Mouse (Mus musculus) adipocyte (in vitro differentiated cells): ENCODE data around the gene Dohh.

Experiments used
- DNase-seq: peaks from one replicate; pipeline ENCODE4 v3.0.0-alpha.2; 2016; ENCODE audit warnings: low spot score

Gene Dohh

DNA sequence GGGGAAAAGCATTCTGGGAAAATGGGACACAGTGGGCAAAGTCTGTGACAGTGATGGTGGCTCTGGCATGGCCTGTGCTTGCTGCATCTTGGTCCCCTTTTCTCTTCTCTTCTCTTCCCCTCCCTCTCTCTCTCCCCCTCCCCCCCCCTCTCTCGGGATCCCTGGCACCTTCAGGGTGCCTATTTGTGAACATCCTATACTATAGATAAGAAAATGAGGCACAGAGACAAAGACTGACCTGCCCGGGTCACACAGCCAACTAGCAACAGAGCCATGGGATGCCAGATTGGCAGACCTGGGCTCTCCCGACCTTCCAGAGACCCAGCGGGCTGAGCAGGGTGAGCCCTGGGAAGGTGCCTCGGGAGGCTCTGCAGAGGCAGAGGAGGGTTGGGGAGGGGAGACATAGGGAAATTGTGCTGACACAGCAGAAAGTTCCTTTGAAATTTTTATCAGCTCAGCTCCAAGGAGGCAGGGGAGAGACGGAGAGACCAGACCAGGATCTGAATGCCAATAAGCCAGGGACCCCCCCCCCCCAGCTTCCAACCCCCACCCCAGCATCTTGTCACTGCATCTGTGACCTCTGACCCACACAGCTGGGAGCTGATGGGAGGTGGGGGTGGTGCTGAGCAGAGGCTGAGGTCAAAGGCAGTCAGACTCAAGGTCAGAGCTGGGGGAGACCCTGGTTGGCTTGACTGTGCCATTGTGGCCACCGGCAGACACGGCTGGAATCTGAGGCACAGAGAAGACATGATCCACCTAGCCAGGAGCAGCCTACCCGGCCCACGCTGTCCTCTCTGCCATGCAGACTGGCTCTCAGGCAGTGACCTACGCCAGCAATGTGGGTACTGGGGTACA, 34.2 kb downstream of the Dohh start:
- DNase-seq: no peak

DNA sequence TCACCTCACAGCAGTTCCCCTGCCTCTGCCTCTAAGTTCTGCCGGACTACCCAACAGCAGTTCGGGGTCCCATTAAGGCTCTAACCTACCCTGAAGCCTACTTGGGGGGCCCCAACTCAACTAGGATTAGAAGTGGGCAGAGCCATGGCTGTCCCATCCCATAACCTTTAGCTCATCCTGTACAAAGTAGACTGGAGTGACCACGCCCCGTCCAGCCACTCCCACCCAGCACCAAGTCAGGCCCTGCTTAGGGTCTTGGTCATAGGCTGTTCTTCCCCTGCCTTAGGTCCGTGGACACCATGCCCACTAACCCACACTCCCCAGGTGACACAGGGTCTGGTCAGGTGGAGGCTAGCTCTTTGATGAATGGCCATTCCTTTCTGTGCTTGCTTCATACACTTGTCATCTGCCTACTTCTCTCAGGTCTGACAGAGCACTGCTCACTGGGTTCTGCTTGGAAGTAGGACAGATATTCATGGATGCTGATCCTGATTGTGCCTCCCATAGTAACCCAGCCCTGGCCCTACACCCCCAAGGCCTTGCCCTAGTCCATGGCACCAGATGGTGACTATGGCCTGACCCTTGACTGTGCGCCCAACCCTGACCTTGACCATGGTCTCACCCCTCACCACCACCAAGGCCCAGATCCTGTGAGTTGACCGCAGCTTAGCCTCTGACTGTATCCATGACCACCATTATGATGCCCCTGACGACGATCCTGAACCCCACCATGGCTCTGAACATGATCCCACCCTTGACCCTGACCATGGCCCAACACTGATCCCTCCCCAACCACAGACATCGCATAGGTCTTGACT, 35.1 kb downstream of the Dohh start:
- DNase-seq: no peak

DNA sequence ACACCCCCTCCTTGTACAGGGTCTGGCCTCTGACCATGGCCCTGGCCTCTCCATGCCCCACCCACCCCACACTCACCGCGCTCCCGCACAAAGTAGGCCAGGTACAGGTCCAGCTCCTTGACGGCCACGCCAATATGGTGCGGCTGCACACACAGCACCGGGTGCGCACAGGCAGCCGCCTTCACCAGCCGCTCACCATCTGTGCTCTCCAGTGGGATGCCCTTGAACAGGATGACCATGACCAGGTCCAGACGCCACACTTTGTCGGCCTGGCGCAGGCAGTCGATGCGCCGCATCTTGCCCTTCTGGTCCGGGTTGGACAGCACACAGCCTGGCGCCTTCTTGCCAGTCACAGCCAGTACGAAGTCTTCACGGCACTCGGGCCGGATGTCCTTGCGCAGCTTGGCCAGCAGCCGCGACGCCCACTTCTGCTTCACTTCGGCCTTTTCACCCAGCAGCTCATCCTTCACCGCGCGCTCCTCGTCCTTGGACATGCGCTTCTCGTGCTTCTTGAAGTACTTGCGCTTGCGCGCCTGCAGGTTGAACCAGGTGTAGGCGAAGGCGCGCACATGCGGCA, 36.1 kb downstream of the Dohh start:
- DNase-seq: no peak

DNA sequence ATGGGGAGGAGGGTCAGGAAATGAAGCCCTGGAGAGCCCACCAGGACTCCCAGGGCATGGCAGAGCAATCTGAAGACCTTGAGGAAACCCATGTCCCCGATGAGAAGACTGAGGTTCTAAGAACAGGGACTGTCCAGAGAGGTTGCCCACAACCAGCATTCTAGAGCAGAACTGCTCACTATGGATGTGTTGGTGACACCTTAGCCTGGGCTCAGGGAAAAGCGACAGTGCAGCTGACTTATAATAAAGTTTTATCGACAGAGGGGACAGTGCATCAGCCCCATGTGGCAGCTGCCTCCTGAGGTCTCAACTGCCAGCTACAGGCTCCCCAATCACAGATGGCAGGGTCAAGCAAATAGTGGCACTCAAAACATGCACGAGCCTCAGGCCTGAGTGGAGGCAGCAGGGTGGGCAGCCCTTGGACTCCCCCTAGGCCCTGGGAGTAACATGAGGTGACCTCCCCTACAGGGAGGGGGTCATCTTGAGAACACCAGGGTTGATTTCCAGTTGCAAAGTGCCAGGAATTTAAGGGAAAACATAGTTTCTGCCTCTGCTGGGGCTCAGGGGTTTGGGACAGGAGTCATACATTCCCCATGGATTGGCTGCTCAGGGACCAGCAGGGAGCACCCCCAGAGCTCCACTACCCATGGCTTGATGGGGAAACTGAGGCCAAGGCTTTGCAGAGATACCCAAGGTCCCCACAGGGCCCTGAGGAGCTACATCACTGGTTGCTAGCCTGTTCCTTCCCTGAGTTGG, 37.0 kb downstream of the Dohh start:
- DNase-seq: no peak

DNA sequence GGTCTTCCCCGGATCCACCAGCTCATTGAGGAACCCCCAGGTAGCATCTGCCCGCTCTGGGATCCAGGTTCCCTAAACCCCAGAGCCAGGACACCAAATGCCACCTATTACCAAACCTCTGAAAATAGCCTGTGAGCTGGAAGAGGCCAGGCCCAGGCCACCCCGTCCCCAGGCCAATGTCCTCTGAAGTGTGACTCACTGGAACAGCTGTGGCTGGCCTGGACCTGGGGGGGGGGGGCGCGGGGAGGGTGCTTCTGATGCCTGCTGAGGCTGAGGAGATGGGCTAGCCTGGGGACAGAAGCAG, 37.5 kb downstream of the Dohh start:
- DNase-seq: no peak

DNA sequence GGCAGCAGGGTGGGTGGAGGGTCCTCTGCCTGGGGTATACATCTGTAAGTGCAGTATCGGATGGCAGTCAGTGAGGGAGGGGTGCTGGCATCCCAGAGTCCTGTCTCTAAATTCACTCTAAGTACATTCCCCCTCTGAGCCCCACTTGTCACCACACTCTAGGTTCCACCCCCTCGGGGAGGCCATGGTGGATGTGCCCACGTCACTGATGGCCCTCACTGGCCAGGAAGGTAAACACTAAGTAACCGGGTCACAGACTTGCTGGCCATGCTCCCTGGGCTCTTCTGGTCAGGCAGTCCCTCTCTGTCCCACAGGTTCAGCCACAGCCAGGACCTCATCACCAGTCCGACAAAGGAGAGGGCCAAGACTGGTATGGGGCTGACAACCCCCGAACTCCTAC, 38.0 kb downstream of the Dohh start:
- DNase-seq: no peak

DNA sequence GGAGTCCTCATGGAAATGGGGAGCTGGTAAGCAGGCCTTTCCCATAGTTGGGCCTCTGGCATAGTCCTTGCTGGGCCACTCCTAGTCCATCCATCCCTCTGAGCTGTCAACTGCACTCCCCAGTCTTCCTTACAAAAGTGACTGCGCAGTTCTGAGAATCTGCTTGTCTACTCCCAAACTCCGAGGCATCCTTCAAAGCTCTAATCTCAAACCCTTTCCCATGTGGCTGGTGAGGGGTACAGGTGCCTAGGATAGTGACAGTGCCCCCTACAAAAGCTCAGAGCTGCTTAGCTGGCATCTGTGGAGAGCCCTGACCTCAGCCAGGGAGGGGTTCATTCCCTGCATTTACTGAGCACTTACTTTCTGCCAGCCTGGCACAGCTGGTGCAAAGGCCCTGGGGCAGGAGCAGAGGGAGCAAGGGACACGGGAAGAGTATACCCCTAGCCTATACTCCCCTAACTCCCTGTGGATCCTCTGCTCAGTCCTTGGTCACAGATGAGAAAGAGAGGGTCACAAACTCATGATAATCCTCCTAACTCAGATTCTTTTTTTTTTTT, 38.5 kb downstream of the Dohh start:
- no peak for DNase-seq

DNA sequence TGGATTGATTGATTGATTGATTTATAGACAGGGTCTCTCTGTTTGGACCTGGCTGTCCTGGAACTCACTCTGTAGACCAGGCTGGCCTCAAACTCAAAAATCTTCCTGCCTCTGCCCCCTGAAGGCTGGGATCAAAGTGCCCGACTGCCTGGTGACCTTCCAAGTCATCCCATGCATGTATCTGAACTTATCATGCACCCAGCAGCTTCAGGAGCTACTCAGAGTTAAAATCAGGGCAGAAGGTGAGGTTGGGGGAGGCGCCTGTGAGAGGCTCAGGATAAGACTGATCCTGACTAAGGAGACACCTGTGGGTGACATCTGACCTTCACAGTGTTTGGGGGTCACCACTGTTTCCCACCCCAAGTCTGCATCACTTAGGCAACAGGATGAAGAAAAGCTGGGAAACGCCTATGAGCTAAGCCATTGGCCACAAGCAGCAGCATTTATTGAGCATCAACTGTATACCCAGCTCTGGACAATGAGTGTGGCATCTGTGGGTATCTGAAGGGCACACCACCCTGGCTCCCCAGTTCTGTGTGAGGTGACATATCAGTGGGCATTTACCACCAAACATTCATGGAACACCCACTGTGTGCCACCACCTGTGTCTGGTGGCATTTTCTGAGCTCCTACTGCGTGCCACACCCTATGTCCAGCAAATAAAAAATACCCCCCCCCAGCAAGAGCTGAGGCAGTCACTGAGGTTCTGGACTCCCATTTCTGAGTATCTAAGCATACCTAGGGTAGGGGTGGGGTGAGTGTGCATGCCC, 39.4 kb downstream of the Dohh start:
- DNase-seq: no peak

DNA sequence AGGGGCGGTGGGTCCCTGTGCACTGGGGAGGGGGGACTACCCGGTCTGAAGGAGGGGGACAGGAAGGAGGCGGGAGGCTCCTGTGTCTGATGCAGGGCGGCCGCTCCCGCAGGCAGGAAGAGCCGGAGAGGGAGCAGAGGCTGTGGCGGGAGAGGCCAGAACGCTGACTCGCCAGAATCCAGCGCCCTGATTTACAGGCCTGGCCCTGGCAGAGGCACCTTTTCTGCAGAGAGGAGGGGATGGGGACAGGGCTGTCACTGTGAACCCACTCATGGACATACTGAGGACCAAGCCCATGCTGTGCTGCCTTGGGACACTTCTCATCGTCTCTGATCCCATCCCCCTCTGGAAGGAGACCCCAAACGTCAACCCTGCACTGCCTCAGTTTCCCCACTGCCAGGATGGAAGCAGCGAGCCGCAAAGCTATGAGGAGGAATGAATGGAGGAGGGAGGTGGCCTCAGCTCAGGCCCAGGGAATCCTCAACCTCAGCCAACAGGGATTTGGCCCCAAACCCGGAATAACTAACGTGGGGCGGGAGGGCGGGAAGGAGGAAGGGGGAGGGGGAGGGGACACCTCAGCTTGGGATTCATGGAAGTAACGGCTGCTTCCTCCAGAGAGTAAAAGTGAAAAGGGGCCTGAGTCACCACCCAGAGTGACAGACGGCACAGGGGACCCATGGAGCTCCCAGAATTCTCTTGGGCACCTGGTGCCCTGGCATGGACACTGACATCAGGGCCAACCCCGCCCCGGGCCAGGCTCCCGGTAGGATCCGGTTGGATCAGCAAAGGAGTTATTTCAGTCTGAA, 40.2 kb downstream of the Dohh start:
- DNase-seq: peak; percentile 81

DNA sequence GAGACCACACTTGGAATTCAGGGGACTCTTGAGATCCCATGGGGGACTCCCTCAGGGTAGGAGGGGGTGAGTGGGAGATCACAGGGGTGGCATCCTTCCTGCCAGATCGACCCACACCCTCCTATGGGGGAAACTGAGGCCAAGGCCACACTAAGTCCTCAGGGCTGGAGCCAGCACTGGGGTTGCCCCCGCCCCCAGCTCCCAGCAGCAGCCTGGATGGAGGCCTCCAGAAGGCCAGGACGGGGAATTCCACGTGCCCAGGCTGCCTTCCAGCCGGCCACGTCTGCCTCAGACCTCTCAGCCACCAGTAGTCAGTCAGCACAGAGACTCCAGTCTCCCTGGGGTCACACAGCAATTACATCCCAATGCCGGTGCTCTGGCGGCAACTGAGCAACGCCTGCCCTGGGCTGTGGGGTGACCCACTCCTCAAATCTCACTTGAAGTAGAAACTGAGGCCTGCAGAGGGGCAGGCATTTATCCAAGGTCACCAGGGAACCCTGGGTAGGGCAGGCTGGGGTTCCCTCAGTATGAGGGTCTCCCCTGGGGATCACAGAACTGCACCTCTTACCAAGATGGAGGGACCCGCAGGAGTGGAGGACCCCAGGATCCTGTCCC, 41.1 kb downstream of the Dohh start:
- peak; percentile 80 for DNase-seq

DNA sequence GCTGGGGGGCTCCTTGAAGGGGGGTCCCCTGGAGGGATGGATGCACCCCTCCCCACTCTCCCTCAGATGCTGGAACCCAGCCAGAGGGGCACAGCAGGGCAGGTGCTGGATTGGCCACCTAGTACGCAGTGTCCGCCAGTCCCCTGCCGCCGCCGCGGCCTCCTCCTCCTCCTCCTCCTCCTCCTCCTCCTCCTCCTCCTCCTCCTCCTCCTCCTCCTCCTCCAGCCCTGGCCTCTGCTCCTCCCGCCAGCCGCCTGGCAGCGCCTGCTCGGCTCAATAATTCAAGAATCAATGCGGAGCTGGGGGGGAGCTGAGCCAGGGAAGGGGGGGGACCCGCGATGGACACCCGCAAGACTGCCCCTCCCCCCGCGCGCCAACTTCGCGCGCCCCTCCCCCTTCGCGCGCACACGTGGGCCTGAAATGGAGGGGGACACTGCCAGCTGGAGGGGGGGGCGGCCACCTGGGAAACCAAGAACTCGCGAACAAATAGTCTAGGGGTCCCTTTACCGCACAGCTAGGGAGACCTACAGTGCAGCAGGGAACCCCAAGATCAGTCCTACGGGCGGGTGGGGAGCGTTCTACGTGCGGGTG, 41.9 kb downstream of the Dohh start:
- DNase-seq: no peak

DNA sequence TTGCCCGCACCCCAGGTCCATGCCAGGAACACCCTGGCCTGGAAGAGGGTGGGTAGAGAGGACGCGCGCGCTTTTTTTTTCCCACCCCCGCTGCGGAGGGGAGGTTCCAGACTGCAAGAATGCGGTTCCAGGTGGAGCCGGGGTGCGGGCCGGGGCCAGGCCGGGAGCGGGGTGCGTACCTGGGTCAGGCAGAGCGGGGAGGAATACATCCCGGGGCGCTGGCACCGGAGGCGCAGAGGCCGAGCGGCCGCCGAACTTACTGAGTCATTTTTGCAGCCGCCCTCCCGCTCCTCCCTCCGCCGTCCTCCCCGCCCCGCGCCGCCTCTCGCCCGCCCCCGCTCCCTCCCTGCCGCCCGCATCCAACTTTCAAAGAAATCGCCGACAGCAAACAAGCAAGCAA, 42.7 kb downstream of the Dohh start:
- peak; percentile 39 for DNase-seq

DNA sequence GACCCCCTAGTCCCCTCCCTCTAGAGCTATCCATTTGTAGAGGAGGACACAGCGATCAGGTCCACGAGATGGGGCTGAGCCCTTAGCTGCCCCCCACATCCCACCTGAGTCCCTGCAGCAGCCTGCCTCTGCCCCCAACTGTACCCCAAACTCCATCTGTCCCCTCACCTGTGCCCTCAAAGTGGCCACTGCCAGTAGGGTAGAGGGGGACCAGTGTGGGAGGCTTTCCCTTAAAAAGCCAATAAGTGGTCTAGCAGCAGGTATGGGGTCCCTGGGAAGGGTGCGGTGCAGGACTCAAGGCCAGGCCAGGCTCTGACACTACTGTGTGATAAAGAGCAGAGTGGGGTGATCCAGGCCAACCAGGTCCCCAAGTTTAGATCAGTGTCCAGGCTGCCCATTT, 43.1 kb downstream of the Dohh start:
- DNase-seq: no peak

DNA sequence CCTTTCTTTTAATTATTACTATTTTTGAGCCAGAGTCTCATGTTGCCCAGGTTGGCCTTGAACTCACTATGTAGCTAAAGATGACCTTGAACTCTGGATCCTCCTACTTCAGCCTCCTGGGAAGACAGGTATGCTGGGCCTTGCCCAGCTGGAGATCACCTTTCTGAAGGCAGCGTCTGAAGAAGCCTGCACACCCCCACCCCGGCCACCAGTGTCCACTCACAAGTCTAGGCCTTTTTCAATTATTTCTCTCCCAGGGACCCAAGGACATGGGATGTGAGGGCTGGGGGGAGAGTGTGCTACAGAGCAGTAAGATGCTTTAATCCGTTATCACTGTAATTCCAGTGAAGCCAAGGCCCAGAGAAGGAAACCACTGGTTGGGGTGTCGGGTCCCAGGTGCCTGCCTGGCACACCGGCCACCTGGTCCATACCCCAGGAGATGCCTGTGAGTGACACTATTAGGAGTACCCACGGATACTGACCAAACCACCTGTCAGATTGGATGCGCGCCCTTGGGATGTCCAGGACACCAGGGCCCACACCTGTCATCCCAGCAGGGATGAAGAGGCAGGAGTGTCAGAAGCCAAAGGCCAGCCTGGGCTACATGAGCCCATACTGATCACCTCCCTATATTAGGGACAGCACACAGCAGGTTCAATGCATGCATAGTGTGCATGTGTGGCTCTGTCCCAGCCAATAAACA, 43.7 kb downstream of the Dohh start:
- DNase-seq: no peak

DNA sequence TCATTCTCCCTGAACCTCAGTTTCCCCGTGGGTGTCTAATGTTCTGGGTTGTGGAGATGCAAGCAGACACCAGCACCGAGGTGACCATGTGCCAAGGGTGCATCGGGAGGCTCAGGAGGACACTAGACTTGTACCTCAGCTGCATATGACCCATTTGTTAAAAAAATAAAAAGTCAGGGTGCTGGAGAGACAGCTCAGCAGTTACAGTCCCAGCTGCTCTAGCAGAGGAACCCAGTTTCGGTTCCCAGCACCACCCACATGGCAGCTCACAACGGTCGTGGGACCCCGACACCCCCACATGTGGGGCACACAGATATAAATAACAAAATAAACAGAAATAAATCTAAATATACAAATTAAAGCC, 44.3 kb downstream of the Dohh start:
- no peak for DNase-seq

DNA sequence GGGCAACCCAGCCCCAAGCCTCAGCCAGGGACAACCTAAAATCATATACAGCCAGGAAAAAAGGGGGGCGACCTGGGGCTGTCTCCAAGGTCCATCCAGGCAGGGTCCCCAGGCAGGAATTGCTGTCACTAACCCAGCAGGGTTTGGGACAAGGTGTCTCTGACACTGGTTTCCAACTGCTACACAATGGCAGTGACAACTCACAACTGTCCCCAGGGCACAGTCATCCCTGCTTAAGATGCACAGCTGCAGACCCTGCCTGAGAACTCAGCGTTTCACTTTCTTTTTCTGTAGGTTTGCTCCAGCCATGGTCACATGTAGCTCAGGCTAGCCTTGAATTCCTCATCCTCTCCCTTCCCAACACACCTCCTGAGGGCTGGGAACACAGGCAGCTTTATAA, 44.9 kb downstream of the Dohh start:
- no peak for DNase-seq

DNA sequence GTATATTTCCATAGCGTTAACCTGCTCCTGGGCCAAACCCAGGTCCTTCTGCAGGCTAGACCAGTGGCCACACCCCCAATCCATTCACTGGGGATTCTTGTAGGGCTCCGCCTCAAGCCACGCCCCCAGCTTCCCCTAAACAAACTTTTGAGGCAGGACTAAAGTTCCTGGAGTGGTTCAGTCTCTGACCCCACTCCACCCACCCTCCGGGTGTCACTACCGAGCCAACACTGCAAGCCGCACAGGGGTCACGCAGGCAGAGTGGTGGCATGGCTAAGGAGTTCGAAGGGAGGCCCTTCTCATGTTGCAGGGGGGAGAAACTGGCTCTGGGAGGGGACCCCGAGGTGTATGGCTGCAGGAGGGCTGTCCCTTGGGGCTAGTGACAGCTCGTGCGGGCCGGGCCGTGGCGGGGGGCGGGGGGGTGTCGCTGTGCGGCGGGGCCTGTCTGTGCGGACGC, 45.4 kb downstream of the Dohh start:
- peak; percentile 85 for DNase-seq

DNA sequence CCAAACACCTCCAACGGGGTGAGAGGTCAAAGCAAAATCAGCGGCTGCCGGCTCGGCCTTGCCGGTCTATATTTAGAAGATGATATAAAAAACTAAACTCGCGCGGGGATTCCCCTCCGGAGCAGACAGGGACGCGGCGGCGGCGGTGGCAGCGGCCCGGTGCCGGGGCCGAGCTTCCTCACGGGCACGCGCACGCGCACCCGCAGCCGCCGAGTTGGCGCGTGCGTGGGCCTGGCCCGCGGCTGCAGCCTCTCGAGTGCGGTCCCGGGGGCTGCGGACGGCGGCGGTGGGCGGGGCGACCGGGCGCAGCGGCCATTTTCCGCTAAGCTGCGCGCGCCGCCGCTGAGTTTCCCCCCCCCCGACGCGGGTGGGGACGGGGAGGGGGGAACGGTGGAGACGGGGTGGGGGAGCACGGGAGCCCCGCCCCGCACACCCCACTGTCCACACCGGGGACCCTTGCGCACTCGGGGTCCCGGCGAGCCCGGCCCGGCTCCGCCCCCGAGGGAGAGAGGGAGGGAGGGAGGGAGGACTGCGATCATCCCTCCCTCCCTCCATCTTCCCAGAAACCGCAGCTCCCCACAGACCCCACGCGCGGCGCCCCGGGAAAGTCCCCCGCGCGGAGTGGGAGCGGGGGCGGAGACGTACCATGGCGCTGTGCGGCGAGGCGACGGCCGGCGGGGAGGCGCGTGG, 46.1 kb downstream of the Dohh start:
- peak; percentile 73 for DNase-seq
